Mouse (Mus musculus): ENCODE data around the gene Pam. TPM values are rescaled to one million over a fixed set of nuclear protein-coding genes. Genes with fewer than 3 reads are reported as not detected.
"Not testable (repeated sequence)": the region's sequence is repeated elsewhere in the genome, so short reads cannot be mapped to it uniquely, and the experiment has no call there.

Pam gene
- polyA plus RNA-seq, 1 experiment from 2014 or later = 10.1 TPM

DNA sequence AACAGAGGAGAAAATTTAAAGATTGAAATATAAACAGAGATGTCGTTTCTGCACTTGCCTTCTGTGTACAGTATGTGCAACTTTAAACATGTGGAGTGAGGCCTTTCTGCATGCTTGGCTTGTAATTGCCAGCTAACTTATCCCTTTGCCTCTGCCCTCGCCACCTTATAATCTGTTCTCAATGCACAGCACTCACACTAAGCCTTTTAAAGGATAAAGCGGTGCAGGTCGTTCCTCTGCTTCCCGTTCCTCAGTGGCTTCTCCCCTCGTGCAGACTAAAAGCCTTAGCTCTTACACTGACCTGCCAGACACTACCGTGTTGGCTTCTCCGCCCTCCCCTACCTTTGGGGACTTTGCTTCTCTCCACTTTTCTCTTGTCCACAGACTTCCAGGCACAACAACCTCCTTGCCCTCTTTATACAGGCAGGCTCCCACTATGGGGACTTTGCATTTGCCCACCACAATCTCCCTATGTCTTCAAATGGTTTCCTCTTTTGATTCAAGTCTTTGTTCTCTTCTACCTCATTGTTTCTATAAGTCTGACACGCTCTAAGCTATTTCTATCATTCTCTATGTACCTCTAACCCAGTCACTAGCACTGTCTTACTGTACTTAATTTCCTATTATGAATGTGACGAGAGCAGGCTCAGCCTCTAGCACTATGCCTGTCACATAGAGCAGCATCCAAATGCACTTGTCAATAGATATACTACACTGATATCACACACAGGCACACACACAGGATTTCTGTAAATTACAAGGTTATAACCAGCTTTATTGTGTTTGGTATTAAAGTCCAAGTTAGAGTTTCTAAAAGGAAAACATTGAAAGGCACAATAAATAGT is 79.2 kb downstream of the Pam start:
- Histone ChIP-seq H3K4me3 (no peak overlapping the region), H3K4me1 (no peaks in the 10 kb centered on the region), H3K9me3 (replicated peaks) (no peaks in the 10 kb centered on the region), H3K27ac (no peak overlapping the region), H3K36me3 (no peaks in the 10 kb centered on the region), H3K27me3 (ENCODE audit: low read depth, poor library complexity, severe bottlenecking) (no peaks in the 10 kb centered on the region)
- whole genome bisulfite sequencing = 85% methylated on average over 10 of the region's 10 CpGs
- DNase-seq (ENCODE audit: low spot score) = no peak

DNA sequence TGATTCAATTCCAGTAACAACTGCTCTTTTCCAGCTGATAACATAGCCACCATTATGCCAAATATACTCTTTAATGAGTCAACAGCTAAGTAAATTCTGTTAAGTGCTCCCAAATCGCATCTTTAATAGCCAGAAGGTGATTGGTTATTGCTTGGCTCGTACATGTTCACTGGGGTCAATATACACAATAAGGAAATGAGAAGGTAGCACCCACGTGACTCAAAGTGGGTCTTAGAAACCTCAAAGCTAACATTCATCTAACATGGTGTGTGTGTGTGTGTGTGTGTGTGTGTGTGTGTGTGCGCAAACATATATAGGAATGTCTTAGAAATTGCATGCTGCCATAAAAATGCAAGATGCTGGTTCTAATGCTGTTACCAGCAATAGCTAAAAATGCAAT is 79.9 kb downstream of the Pam start:
- no peak overlapping the region for H3K4me3 ChIP-seq
- DNase-seq (ENCODE audit: low spot score) = no peak
- H3K4me1 ChIP-seq = no peaks in the 10 kb centered on the region
- no peaks in the 10 kb centered on the region for H3K36me3 ChIP-seq
- H3K27me3 ChIP-seq (ENCODE audit: low read depth, poor library complexity, severe bottlenecking) = no peaks in the 10 kb centered on the region
- 90% methylated on average over 4 of the region's 4 CpGs for WGBS
- no peaks in the 10 kb centered on the region for H3K9me3 ChIP-seq (replicated peaks)
- no peak overlapping the region for H3K27ac ChIP-seq

DNA sequence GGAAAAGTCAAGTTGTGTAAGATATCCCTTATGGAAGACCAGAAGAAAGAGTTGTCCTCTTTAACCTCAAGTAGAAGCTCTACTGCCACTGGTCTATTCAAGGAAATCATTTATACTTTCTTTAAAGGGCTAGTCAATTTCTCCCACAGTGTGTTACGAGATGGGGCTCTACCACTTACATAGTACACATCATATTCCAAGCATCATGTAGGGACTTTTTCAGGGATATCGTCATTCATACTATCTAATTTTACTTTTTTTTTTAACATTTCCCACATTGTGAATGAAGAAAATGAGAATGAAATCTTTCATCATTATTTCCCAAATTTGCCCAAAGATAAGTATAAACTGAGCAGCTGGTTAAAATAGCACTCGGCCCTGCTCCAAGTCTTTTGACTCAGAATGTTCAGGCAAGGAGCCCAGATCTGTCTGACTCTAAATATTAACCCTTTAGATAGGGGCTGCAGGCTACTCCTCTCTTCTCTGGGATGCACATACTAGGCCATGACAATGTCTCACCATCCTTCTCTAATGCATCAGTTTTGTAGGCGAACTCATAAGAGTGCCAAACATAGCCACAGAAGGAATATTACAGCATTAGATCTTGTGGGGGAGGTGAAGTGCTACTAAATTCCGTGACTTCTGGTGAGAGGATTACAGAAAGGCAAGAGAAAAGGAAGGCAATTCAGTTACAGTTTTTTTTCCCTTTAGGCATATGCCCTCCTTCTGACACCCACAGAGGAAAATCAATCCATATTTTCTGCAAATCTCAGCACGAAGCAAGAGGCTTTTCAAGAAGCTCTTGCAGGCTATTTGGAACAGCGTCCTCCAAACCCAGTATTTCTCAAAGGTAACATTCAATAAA is 92.7 kb downstream of the Pam start:
- Histone ChIP-seq H3K27ac (no peak overlapping the region), H3K9me3 (replicated peaks) (no peaks in the 10 kb centered on the region)

DNA sequence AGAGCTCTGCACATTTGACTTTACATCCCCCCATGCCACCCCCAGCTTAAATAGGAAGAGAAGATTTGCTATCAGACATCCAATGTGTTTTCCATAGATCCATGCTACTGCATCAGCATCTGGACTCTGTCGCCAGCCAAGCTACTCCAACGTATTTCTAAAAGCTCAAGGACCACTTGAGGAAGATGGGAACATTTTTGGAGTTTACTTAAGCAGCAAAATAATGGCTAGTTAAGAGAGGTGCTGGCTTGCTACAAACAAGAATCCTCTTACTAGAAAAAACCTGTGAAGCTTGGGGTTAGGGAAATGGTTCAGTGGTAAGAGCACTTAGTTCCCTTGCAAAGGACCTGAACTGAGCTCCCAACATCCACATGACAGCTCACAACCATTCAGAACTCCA is 96.0 kb downstream of the Pam start:
- Histone ChIP-seq H3K9me3 (replicated peaks) (no peaks in the 10 kb centered on the region), H3K4me3 (no peak overlapping the region), H3K4me1 (no peaks in the 10 kb centered on the region), H3K27me3 (ENCODE audit: low read depth, poor library complexity, severe bottlenecking) (no peaks in the 10 kb centered on the region), H3K36me3 (no peaks in the 10 kb centered on the region), H3K27ac (no peak overlapping the region)
- DNase-seq (ENCODE audit: low spot score) = no peak
- 92% methylated on average over 2 of the region's 2 CpGs for WGBS

More for the DNA sequence above, 92.7 kb downstream of the Pam start:
- Histone ChIP-seq H3K4me1 (no peaks in the 10 kb centered on the region), H3K27me3 (ENCODE audit: low read depth, poor library complexity, severe bottlenecking) (no peaks in the 10 kb centered on the region), H3K36me3 (no peaks in the 10 kb centered on the region), H3K4me3 (no peak overlapping the region)
- WGBS = 89% methylated on average over 7 of the region's 7 CpGs
- DNase-seq (ENCODE audit: low spot score) = no peak

DNA sequence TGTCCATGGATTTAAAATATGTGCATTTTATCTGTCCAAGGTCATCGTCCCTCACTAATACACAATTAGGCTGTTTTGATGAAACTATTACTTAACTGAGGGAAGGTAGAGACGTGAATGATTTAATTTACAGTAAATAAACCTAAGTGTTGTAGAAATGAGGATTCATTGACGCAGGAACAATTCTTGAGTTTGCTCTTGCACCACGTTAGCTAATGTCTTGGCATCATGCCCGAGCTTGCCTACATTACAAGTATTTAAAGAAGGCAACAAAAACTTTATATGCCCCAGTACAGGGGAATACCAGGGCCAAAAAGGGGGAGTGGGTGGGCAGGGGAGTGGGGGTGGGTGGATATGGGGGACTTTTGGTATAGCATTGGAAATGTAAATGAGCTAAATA is 96.5 kb downstream of the Pam start:
- H3K4me3 ChIP-seq; H3K36me3 ChIP-seq; H3K27ac ChIP-seq; H3K27me3 ChIP-seq (ENCODE audit: low read depth, poor library complexity, severe bottlenecking); DNase-seq (ENCODE audit: low spot score); H3K9me3 ChIP-seq (replicated peaks); H3K4me1 ChIP-seq: not testable (repeated sequence)
- whole genome bisulfite sequencing = 94% methylated on average over 5 of the region's 5 CpGs

DNA sequence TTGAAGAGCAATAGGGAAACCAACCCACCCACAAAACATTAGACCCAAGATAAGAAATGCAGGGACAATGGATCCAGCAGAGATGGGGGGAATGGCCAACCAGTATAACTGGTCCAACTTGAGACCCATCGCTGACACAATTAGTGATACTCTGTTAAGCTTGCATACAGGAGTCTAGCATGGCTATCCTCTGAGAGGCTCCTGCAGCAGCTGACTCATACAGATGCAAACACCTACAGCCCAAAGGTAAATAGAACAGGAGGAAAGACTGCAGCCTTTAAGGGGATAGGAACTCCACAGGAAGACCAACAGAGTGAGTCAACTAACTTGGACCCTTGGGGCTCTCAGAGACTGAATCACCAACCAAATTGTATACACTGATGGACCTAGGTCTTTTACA is 98.4 kb downstream of the Pam start:
- no peaks in the 10 kb centered on the region for H3K9me3 ChIP-seq (replicated peaks)
- H3K27me3 ChIP-seq (ENCODE audit: low read depth, poor library complexity, severe bottlenecking) = no peaks in the 10 kb centered on the region
- no peaks in the 10 kb centered on the region for H3K36me3 ChIP-seq
- H3K4me3 ChIP-seq = no peak overlapping the region
- H3K27ac ChIP-seq = no peak overlapping the region
- H3K4me1 ChIP-seq = no peaks in the 10 kb centered on the region
- 91% methylated on average over 1 of the region's 1 CpGs for WGBS
- no peak for DNase-seq (ENCODE audit: low spot score)

DNA sequence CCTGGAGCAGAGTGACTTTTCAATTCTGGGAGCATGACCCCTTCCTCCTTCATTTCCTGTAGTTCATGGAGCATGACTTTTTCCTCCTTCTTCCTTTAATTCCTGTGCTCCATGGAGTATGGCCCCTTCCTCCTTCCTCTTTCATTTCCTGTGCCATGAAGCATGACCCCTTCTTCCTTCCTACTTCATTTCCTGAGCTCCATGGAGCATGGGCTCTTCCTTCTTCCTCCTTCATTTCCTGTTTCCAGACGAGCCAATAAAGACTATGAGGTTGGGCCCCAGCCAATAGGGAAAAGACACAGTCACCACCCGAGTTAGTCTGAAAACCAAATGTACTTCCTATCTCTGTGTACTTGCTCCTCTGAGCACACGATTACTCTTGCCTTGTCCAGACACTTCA is 103.5 kb downstream of the Pam start:
- 80% methylated on average over 3 of the region's 3 CpGs for WGBS
- Histone ChIP-seq H3K27ac (no peak overlapping the region), H3K4me1 (no peaks in the 10 kb centered on the region)

DNA sequence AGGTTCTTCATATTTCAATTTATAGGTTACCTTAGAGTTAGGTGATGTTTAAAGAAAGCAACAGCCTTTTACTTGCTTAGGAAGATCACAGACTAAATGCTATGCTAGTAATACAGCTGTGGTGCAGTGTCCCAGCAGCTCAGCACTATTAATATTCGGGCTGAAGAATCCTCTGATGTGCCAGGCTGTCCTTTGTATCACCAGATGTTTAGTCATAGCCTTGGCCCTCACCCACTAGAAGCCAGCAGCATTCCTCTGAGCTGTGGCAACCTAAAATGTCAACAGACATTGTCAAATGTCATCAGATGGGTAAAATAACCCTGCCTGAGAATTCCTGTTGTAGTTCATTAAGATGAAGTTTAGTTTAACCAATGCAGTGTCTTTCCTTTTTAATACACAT is 112.3 kb downstream of the Pam start:
- no peaks in the 10 kb centered on the region for H3K4me1 ChIP-seq
- no peaks in the 10 kb centered on the region for H3K27me3 ChIP-seq (ENCODE audit: low read depth, poor library complexity, severe bottlenecking)
- H3K27ac ChIP-seq = no peak overlapping the region
- no peaks in the 10 kb centered on the region for H3K9me3 ChIP-seq (replicated peaks)
- no peaks in the 10 kb centered on the region for H3K36me3 ChIP-seq
- WGBS = 76% methylated on average over 1 of the region's 1 CpGs
- H3K4me3 ChIP-seq = no peak overlapping the region
- no peak for DNase-seq (ENCODE audit: low spot score)

More for the DNA sequence above, 103.5 kb downstream of the Pam start:
- no peak overlapping the region for H3K4me3 ChIP-seq
- no peak for DNase-seq (ENCODE audit: low spot score)
- H3K27me3 ChIP-seq (ENCODE audit: low read depth, poor library complexity, severe bottlenecking) = no peaks in the 10 kb centered on the region
- H3K9me3 ChIP-seq (replicated peaks) = no peaks in the 10 kb centered on the region
- no peaks in the 10 kb centered on the region for H3K36me3 ChIP-seq

DNA sequence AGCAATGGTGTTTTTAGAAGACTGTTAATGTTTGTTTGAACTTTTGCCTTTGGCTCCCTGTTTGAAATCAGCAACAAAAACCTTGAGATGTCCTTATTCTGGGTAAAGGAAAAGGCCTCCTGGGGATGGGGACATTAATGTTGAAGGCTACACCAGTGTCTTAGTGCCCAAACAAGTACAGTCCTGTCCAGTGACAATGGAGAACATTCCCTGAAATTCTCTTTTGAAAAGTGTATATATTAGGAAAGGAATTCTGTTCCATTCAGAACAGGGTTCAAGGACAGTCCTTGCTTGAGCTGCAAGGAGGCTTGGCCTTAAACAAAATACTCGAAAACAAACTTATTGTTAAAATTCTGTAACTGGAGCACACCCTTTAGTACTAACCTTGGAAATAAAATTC is 116.0 kb downstream of the Pam start:
- no peak for DNase-seq (ENCODE audit: low spot score)
- Histone ChIP-seq H3K36me3 (no peaks in the 10 kb centered on the region), H3K4me3 (no peak overlapping the region), H3K27ac (no peak overlapping the region), H3K4me1 (peaks cover 5% of the 10 kb centered on the region), H3K27me3 (ENCODE audit: low read depth, poor library complexity, severe bottlenecking) (no peaks in the 10 kb centered on the region), H3K9me3 (replicated peaks) (no peaks in the 10 kb centered on the region)
- 74% methylated on average over 1 of the region's 1 CpGs for WGBS

DNA sequence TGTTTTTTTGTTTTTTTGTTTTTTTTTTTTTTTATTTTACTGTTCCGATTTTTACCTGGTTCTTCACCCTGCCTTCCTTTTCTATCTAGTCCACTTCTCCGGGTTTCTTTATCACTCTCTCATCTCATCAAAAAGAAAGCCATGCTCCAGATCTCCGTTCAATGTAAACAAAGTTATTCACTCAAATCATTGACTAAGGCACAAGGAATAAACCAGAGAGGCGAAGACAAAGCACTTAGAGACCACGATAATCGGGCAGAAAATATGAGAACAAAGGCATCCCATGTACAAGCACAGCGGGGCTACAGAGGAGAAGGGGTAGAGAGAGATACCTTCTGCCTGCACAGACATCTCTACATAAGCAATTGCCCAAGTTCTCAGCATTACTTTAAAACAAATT is 117.9 kb downstream of the Pam start:
- Histone ChIP-seq H3K36me3 (no peaks in the 10 kb centered on the region), H3K4me3 (peak overlapping the region; percentile 70), H3K27me3 (ENCODE audit: low read depth, poor library complexity, severe bottlenecking) (no peaks in the 10 kb centered on the region), H3K27ac (peak overlapping the region; percentile 88; the same call in 1 of the 2 replicates), H3K9me3 (replicated peaks) (no peaks in the 10 kb centered on the region), H3K4me1 (peaks cover 5% of the 10 kb centered on the region)
- 40% methylated on average over 7 of the region's 7 CpGs for WGBS
- DNase-seq (ENCODE audit: low spot score) = no peak

DNA sequence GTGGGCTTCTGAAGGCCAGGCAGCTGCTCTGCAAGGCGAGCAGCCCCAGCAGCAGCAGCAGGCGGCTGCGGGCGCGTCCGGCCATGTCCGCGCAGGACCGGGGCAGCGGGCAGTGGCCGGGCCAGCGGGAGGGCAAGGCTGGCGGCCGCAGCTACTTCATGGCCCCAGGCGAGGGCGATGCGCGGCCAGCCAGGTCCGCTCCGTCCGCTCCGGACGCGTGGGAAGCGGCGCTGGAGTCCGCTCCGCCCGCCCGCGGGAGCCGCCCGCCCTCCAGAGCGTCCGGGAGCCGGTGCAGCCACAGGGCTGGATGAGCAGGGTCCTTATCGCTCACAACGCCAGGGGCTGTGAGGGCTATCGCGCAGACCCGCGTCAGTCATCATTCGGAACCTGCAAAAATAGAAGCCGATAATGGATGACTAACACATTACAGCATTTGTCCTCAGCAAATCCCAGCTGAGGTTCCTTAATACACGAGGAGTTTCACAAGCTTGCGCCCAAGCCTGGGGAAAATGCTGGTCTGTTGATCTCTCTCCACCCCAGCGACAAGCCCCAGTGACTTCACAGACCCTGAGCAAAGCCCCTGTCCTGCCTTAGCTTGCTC is 118.5 kb downstream of the Pam start:
- WGBS = under 1% methylated on average over 47 of the region's 47 CpGs
- no peaks in the 10 kb centered on the region for H3K27me3 ChIP-seq (ENCODE audit: low read depth, poor library complexity, severe bottlenecking)
- peak overlapping the region; percentile 88 for H3K27ac ChIP-seq
- H3K4me1 ChIP-seq = peaks cover 5% of the 10 kb centered on the region
- peak; percentile 71 for DNase-seq (ENCODE audit: low spot score)
- no peaks in the 10 kb centered on the region for H3K9me3 ChIP-seq (replicated peaks)
- H3K4me3 ChIP-seq = peak overlapping the region; percentile 70
- no peaks in the 10 kb centered on the region for H3K36me3 ChIP-seq

DNA sequence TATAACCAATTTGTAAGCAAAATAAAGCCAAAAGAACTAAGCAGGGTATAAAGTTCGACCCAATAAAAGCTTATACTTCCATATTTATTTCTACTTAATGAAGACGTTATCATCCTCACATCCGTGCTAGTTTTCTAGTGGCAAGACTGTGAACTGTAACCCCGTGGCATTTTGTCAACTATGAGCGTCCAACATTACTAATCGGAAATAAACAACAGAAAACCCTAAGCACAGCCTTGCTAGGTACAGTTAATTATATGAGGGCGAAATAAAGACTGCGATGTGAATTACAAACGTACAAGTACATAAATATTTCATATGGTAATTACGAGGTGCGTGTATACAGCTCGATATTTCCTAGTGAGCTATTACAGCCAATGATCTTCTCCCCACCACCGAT is 119.4 kb downstream of the Pam start:
- H3K27ac ChIP-seq = no peak overlapping the region

DNA sequence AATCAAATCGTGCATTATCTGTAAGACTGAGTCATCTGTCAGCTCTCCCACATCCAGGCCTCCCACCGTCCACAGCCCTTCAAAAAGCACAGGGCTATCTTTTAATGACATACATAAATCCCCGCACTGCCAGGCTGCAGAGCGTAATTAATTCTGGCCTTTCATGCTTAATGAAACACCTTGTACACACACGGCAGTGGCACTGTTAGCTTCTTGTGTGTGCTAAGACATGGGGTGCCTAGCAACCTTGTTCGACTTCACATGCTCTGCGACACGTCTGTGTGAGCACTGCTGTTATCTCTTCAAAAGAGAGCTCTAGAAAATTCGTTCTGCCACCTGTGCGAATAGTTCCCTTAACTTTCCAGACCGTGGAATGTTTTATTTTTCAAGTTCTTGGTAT is 120.5 kb downstream of the Pam start:
- Histone ChIP-seq H3K4me1 (peaks cover 5% of the 10 kb centered on the region), H3K9me3 (replicated peaks) (no peaks in the 10 kb centered on the region), H3K27ac (no peak overlapping the region), H3K4me3 (no peak overlapping the region), H3K27me3 (ENCODE audit: low read depth, poor library complexity, severe bottlenecking) (no peaks in the 10 kb centered on the region), H3K36me3 (no peaks in the 10 kb centered on the region)
- DNase-seq (ENCODE audit: low spot score) = peak; percentile 38
- 50% methylated on average over 11 of the region's 11 CpGs for WGBS

More for the DNA sequence above, 119.4 kb downstream of the Pam start:
- WGBS = 75% methylated on average over 13 of the region's 13 CpGs
- Histone ChIP-seq H3K36me3 (no peaks in the 10 kb centered on the region), H3K27me3 (ENCODE audit: low read depth, poor library complexity, severe bottlenecking) (no peaks in the 10 kb centered on the region), H3K4me1 (peaks cover 5% of the 10 kb centered on the region), H3K4me3 (peak overlapping the region; percentile 70), H3K9me3 (replicated peaks) (no peaks in the 10 kb centered on the region)
- DNase-seq (ENCODE audit: low spot score) = no peak

Data from limb, embryonic 10.5 days (tissue).